Mouse (Mus musculus): ENCODE measurements at regions not wholly inside any gene's neighbourhood (a gene's known extent, or its start where the extent isn't known, plus 50 kb on each side); places are given as distances from the start of the nearest gene placed in this dataset.

GRCm38 (mm10) chr10:119105279-119105881 lies 134.5 kb downstream of the Cand1 start:
- TF ChIP-seq POLR2A (IDR thresholded peaks at IDR 0.05; ENCODE audit: low read depth, low read length) (no peak), CTCF (IDR thresholded peaks at IDR 0.05; ENCODE audit: extremely low read depth, insufficient read length, insufficient replicate concordance, low read depth, low read length) (no peak)
